Mouse (Mus musculus): ENCODE data around the gene Tmem164. TPM values are rescaled to one million over a fixed set of nuclear protein-coding genes. Genes with fewer than 3 reads are reported as not detected.
"Not testable (repeated sequence)": the region's sequence is repeated elsewhere in the genome, so short reads cannot be mapped to it uniquely, and the experiment has no call there.

The Tmem164 gene
- 5.0 and 6.8 TPM in 2 replicates for polyA plus RNA-seq (2012; ENCODE audit: insufficient read depth, insufficient read length, missing spikeins)

- H3K4me3 ChIP-seq (ENCODE audit: insufficient read depth, low read depth, low read length): peak within 1 kb of the TSS; percentile 90
- peaks cover 4% of the 10 kb centered on the region; the same call in 1 of the 2 replicates for H3K4me1 ChIP-seq (ENCODE audit: control insufficient read depth, insufficient read depth, insufficient read length, low read length)
- peak within 1 kb of the TSS; percentile 95 for H3K27ac ChIP-seq (replicated peaks; ENCODE audit: low read depth, low read length)
Observed at GRCm38 (mm10) chrX:142681056-142681615, at the start of gene Tmem164. TSS of gene Tmem164 (plus strand) at chrX:142681406.

- not testable (repeated sequence) for H3K27ac ChIP-seq (replicated peaks; ENCODE audit: low read depth, low read length); H3K4me1 ChIP-seq (ENCODE audit: control insufficient read depth, insufficient read depth, insufficient read length, low read length); H3K4me3 ChIP-seq (ENCODE audit: insufficient read depth, low read depth, low read length)
Observed at GRCm38 (mm10) chrX:142632990-142633389, 48.2 kb upstream of the Tmem164 start.

DNA sequence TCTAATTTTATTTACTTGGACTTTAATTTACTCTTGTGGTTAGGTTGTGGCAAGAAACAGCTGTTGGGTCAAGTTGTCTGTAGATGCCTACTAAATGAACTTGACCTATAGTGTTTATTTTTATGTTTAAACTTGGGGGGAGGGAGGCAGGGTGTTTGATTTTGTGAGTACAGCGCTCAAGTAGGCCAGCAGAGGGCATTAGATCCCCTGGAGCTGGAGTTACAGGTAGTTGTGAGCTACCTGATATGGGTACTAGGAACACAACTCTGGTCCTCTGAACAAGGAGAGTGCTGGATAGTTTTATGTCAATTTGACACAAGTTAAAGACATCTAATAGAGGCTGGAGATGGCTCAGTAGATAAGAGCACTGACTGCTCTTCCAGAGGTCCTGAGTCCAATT lies 34.0 kb upstream of the Tmem164 start:
- Histone ChIP-seq H3K4me3 (ENCODE audit: insufficient read depth, low read depth, low read length) (no peak overlapping the region), H3K4me1 (ENCODE audit: control insufficient read depth, insufficient read depth, insufficient read length, low read length) (no peaks in the 10 kb centered on the region), H3K27ac (replicated peaks; ENCODE audit: low read depth, low read length) (no peak overlapping the region)

DNA sequence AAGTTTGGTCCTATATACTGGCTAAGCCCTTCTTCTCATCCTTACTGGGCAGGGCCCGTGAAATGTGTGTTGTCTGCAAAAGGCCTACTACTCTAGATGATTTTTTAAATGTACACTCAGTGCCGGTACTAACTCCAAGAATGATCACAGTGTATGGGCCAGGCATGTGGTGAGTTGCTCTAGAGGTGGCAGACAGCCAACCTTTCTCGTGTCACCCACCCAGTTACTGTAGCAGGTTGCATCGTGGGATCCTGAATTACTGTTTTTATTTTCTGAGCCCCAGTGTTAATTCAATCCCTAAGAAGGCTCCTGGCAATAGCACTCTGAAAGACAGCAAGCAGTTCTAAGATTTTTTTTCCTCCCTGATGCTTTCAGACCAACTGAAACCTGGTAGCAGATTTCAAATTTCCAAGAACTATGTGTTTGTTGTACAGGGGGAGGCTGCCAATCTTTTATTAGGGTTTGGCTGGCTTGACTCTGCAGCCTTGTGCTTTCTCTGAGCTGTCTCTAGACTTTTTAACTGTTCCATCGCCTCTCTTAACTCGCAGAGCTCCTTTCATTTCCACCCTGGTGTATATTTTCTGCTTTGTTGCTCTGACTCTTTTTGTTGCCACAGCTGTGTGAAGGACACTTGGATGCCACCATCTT lies 31.0 kb upstream of the Tmem164 start:
- Histone ChIP-seq H3K4me3 (ENCODE audit: insufficient read depth, low read depth, low read length) (no peak overlapping the region), H3K4me1 (ENCODE audit: control insufficient read depth, insufficient read depth, insufficient read length, low read length) (no peaks in the 10 kb centered on the region), H3K27ac (replicated peaks; ENCODE audit: low read depth, low read length) (no peak overlapping the region)

DNA sequence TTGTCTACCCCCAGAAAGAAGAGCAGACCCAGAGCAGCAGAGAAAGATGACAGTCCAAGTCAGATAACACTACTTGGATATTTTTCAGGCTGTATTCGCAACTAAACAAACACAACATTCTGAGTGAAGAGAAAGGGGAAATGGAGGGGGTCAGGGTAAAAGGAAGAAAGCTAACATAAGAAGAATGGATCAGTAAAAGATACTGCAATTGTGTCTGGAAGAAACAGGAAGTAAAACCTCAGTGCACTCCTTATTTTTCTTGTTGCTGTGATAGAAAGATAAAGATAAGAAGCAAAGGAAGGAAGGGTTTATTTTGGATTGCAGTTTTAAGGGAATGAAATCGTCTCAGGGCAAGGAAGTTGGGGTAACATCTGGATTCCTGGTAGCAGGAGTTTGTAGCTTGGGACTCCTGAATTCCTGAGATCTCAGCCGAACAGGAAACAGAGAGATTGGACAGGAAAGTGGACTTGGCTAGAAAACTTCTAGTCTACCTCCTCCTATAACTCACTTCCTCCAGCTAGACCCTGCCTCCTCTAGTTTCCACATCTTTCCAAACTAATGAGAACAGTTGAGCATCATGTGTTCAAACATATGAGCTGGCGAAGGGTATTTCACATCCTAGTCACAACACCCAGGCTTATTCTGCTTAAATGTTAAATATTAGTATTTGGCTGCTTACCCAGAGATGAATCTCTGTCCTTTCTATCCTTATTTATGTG lies 16.3 kb upstream of the Tmem164 start:
- no peaks in the 10 kb centered on the region for H3K4me1 ChIP-seq (ENCODE audit: control insufficient read depth, insufficient read depth, insufficient read length, low read length)
- no peak overlapping the region for H3K4me3 ChIP-seq (ENCODE audit: insufficient read depth, low read depth, low read length)
- H3K27ac ChIP-seq (replicated peaks; ENCODE audit: low read depth, low read length): no peak overlapping the region

- Histone ChIP-seq H3K4me3 (ENCODE audit: insufficient read depth, low read depth, low read length) (no peak overlapping the region), H3K27ac (replicated peaks; ENCODE audit: low read depth, low read length) (no peak overlapping the region), H3K4me1 (ENCODE audit: control insufficient read depth, insufficient read depth, insufficient read length, low read length) (no peaks in the 10 kb centered on the region)
Observed at GRCm38 (mm10) chrX:142665423-142665805, 15.8 kb upstream of the Tmem164 start.

- H3K27ac ChIP-seq (replicated peaks; ENCODE audit: low read depth, low read length): no peak overlapping the region
- H3K4me3 ChIP-seq (ENCODE audit: insufficient read depth, low read depth, low read length): no peak overlapping the region
- H3K4me1 ChIP-seq (ENCODE audit: control insufficient read depth, insufficient read depth, insufficient read length, low read length): no peaks in the 10 kb centered on the region
Observed at GRCm38 (mm10) chrX:142669312-142670091, 11.7 kb upstream of the Tmem164 start.

- H3K27ac ChIP-seq (replicated peaks; ENCODE audit: low read depth, low read length): no peak overlapping the region
- no peak overlapping the region for H3K4me3 ChIP-seq (ENCODE audit: insufficient read depth, low read depth, low read length)
- no peaks in the 10 kb centered on the region for H3K4me1 ChIP-seq (ENCODE audit: control insufficient read depth, insufficient read depth, insufficient read length, low read length)
Observed at GRCm38 (mm10) chrX:142670121-142670520, 11.1 kb upstream of the Tmem164 start.

- H3K4me3 ChIP-seq (ENCODE audit: insufficient read depth, low read depth, low read length): no peak overlapping the region
- H3K4me1 ChIP-seq (ENCODE audit: control insufficient read depth, insufficient read depth, insufficient read length, low read length): no peaks in the 10 kb centered on the region
- H3K27ac ChIP-seq (replicated peaks; ENCODE audit: low read depth, low read length): no peak overlapping the region
Observed at GRCm38 (mm10) chrX:142671141-142671540, 10.1 kb upstream of the Tmem164 start.

GRCm38 (mm10) chrX:142672701-142673100 lies 8.5 kb upstream of the Tmem164 start:
- no peak overlapping the region for H3K4me3 ChIP-seq (ENCODE audit: insufficient read depth, low read depth, low read length)
- H3K4me1 ChIP-seq (ENCODE audit: control insufficient read depth, insufficient read depth, insufficient read length, low read length): no peaks in the 10 kb centered on the region
- H3K27ac ChIP-seq (replicated peaks; ENCODE audit: low read depth, low read length): no peak overlapping the region

GRCm38 (mm10) chrX:142677193-142677592 lies 4.0 kb upstream of the Tmem164 start:
- Histone ChIP-seq H3K27ac (replicated peaks; ENCODE audit: low read depth, low read length) (no peak overlapping the region), H3K4me1 (ENCODE audit: control insufficient read depth, insufficient read depth, insufficient read length, low read length) (no peaks in the 10 kb centered on the region)

DNA sequence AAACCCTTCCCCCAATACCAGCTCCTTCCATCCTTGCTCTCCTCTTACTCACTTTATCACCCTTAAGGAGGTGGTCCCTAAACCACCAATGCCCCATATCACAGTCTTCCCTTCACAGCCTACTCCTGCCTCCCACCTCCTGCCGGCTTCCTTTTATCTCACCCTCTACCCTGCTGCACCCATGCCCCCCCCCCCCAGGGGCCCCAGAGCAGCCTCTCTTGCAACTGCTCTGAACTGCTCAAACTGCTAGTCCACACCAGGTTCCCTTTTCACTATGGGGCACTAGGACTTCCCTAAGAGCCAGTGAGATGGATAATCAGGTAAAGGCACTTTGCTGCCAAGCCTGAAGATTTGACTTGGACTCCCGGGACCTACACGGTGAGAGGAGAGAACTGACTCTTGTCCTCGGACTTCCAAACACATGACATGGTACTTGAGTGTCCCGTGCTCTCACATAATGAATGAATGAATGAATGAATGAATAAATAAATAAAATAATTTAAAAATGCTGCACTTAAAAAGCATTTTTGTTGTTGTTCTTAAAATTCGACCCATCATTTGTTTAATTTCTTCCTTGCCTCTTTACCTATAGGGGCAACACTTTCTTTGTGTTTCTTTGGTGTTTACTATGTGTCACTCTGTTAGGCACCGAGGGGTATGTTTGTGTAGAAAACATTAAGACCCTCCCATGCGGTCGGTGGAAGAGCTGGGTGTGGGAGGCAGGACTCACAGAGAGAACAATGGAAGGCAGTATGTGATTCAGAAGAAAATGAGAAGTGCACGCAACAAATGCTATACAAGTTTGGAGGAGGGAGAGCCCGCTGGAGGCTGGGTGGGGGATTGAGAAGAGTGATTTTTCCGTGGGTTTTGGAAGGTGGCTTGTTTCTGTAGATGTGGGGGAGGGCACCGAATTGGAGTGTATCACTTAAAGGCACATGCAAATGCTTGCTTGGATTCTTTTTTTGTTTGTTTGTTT lies 2.4 kb upstream of the Tmem164 start:
- Histone ChIP-seq H3K27ac (replicated peaks; ENCODE audit: low read depth, low read length) (no peak overlapping the region), H3K4me1 (ENCODE audit: control insufficient read depth, insufficient read depth, insufficient read length, low read length) (peaks cover 4% of the 10 kb centered on the region; the same call in 1 of the 2 replicates), H3K4me3 (ENCODE audit: insufficient read depth, low read depth, low read length) (no peak overlapping the region)

More at GRCm38 (mm10) chrX:142677193-142677592, 4.0 kb upstream of the Tmem164 start:
- no peak overlapping the region for H3K4me3 ChIP-seq (ENCODE audit: insufficient read depth, low read depth, low read length)

DNA sequence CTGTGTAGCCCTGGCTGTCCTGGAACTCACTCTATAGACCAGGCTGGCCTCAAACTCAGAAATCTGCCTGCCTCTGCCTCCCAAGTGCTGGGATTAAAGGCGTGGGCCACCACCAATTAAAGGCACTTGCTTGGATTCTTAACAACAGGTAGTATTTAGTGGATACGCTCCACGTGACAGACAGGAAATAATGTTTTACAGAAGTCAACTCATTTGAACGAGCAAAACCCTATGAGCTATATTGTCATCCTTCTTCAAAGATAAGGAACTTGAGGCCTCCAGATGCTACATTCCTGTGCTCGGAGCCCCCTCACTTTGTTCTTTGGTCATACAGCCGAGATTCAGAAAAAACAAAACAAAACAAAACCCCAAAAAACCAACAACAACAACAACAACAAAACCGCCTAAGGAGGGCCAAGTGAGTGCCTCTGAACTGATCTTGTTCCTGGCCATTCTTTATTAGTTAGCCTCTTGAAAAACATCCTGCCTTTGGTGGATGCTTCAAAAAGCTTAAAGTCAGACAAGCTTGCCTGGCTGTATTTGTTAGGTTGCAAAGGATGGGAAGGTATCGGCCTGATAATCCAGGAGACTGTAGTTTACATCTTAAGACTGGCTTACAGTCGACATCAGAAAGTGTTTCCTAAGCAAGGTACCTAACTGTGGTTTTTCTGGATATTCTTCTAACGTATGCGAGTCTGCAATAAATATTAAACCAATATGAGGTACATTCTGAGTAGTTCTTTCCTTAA lies 1.5 kb upstream of the Tmem164 start:
- Histone ChIP-seq H3K4me3 (ENCODE audit: insufficient read depth, low read depth, low read length) (peak overlapping the region; percentile 67), H3K4me1 (ENCODE audit: control insufficient read depth, insufficient read depth, insufficient read length, low read length) (peaks cover 4% of the 10 kb centered on the region; the same call in 1 of the 2 replicates), H3K27ac (replicated peaks; ENCODE audit: low read depth, low read length) (no peak overlapping the region)
